Mouse (Mus musculus): Measurements from ENCODE around the gene Itpr1. TPM values are rescaled to one million over a fixed set of nuclear protein-coding genes. Genes with fewer than 3 reads are reported as not detected.

The Itpr1 gene
- polyA plus RNA-seq, 2 experiments, result 10.7 to 17.1 TPM

- Histone ChIP-seq H3K36me3 (ENCODE audit: control insufficient read depth, insufficient read depth, low read length) (peaks cover 24% of the 10 kb centered on the region), H3K27ac (replicated peaks; ENCODE audit: low read depth, low read length) (no peak overlapping the region), H3K4me2 (replicated peaks; ENCODE audit: low read depth, low read length, severe bottlenecking) (no peak overlapping the region), H3K27me3 (ENCODE audit: control insufficient read depth, insufficient read depth, low read length) (no peaks in the 10 kb centered on the region), H3K4me3 (replicated peaks; ENCODE audit: low read length) (no peak overlapping the region), H3K9me3 (ENCODE audit: control insufficient read depth, low read length) (no peaks in the 10 kb centered on the region), H3K9ac (ENCODE audit: low read depth, low read length, severe bottlenecking) (no peak overlapping the region), H3K4me1 (ENCODE audit: control insufficient read depth, insufficient read depth, low read length) (peaks cover 9% of the 10 kb centered on the region; the same call in 1 of the 2 replicates)
- no peak for TF ChIP-seq POLR2A (IDR thresholded peaks at IDR 0.05; ENCODE audit: borderline replicate concordance, extremely low read depth, insufficient read depth, insufficient read length)
- no peak for DNase-seq (ENCODE audit: low spot score)
- no peak for ATAC-seq (ENCODE audit: low FRiP score, low read depth)
- 79% methylated on average over 6 of the region's 6 CpGs for WGBS
These were observed 282.1 kb downstream of the Itpr1 start for GRCm38 (mm10) chr6:108494994-108495393.

- Histone ChIP-seq H3K27ac (replicated peaks; ENCODE audit: low read depth, low read length) (no peak overlapping the region), H3K36me3 (ENCODE audit: control insufficient read depth, insufficient read depth, low read length) (0 out of 2 replicates have a peak, but pooled peaks cover 6% of the 10 kb centered on the region), H3K4me3 (replicated peaks; ENCODE audit: low read length) (no peak overlapping the region), H3K9ac (ENCODE audit: low read depth, low read length, severe bottlenecking) (no peak overlapping the region), H3K4me2 (replicated peaks; ENCODE audit: low read depth, low read length, severe bottlenecking) (no peak overlapping the region), H3K4me1 (ENCODE audit: control insufficient read depth, insufficient read depth, low read length) (peaks cover 9% of the 10 kb centered on the region; the same call in 1 of the 2 replicates), H3K27me3 (ENCODE audit: control insufficient read depth, insufficient read depth, low read length) (no peaks in the 10 kb centered on the region), H3K9me3 (ENCODE audit: control insufficient read depth, low read length) (no peaks in the 10 kb centered on the region)
- DNase-seq (ENCODE audit: low spot score), result no peak
- 86% methylated on average over 7 of the region's 7 CpGs for WGBS
- no peak for ATAC-seq (ENCODE audit: low FRiP score, low read depth)
- no peak for TF ChIP-seq POLR2A (IDR thresholded peaks at IDR 0.05; ENCODE audit: borderline replicate concordance, extremely low read depth, insufficient read depth, insufficient read length)
These were observed 285.2 kb downstream of the Itpr1 start for GRCm38 (mm10) chr6:108498070-108498469.

DNA sequence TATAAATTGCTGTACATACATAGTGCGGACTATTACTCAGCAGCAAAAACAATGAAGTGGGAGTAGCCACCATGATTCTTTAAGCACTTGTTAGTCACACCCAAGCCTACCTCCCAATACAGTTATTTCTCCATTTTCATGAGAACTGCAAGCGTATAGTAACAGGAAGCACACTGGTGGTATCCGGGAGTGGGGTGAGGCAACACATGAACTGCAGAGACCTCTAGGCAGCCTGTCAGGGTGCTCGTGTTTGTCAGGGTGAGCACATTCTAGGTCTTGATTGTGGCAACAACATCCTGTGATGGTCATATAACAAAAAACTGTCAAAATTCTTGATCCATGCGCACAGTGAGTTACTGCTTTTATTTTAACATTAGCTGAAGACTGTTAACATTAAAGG lies 290.8 kb downstream of the Itpr1 start:
- 88% methylated on average over 5 of the region's 5 CpGs for WGBS
- Histone ChIP-seq H3K36me3 (ENCODE audit: control insufficient read depth, insufficient read depth, low read length) (no peaks in the 10 kb centered on the region), H3K9me3 (ENCODE audit: control insufficient read depth, low read length) (no peaks in the 10 kb centered on the region), H3K27ac (replicated peaks; ENCODE audit: low read depth, low read length) (no peak overlapping the region), H3K4me1 (ENCODE audit: control insufficient read depth, insufficient read depth, low read length) (no peaks in the 10 kb centered on the region), H3K4me3 (replicated peaks; ENCODE audit: low read length) (no peak overlapping the region), H3K9ac (ENCODE audit: low read depth, low read length, severe bottlenecking) (no peak overlapping the region), H3K4me2 (replicated peaks; ENCODE audit: low read depth, low read length, severe bottlenecking) (no peak overlapping the region), H3K27me3 (ENCODE audit: control insufficient read depth, insufficient read depth, low read length) (no peaks in the 10 kb centered on the region)
- TF ChIP-seq POLR2A (IDR thresholded peaks at IDR 0.05; ENCODE audit: borderline replicate concordance, extremely low read depth, insufficient read depth, insufficient read length), result no peak
- DNase-seq (ENCODE audit: low spot score) (no peak), ATAC-seq (ENCODE audit: low FRiP score, low read depth) (no peak)

DNA sequence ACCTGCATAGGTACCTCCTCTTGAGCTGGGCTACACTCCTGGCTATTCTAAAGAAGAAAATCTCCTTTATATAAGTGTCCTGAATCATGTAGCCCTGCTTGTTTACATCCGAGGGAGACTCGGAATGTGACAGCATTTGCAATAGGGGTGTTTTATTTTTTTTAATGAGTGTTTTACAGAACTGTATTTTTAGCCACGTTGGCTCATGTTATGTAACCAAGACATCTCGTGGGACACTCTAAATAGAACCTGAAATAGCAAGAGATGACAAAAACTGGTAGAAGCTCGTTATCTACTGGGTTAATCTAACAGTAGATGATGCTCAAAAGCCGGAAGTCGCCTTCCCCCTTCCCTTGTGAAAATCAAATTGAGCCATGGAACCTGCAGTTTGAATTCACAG lies 291.8 kb downstream of the Itpr1 start:
- H3K27me3 ChIP-seq (ENCODE audit: control insufficient read depth, insufficient read depth, low read length), result no peaks in the 10 kb centered on the region
- no peak for ATAC-seq (ENCODE audit: low FRiP score, low read depth)
- no peak for DNase-seq (ENCODE audit: low spot score)
- H3K9ac ChIP-seq (ENCODE audit: low read depth, low read length, severe bottlenecking), result no peak overlapping the region
- H3K4me1 ChIP-seq (ENCODE audit: control insufficient read depth, insufficient read depth, low read length), result no peaks in the 10 kb centered on the region
- no peak for TF ChIP-seq POLR2A (IDR thresholded peaks at IDR 0.05; ENCODE audit: borderline replicate concordance, extremely low read depth, insufficient read depth, insufficient read length)
- no peak overlapping the region for H3K4me2 ChIP-seq (replicated peaks; ENCODE audit: low read depth, low read length, severe bottlenecking)
- WGBS, result 87% methylated on average over 7 of the region's 7 CpGs
- H3K4me3 ChIP-seq (replicated peaks; ENCODE audit: low read length), result no peak overlapping the region
- no peaks in the 10 kb centered on the region for H3K9me3 ChIP-seq (ENCODE audit: control insufficient read depth, low read length)
- H3K36me3 ChIP-seq (ENCODE audit: control insufficient read depth, insufficient read depth, low read length), result no peaks in the 10 kb centered on the region
- no peak overlapping the region for H3K27ac ChIP-seq (replicated peaks; ENCODE audit: low read depth, low read length)

GRCm38 (mm10) chr6:108506161-108506560 lies 293.3 kb downstream of the Itpr1 start:
- no peaks in the 10 kb centered on the region for H3K36me3 ChIP-seq (ENCODE audit: control insufficient read depth, insufficient read depth, low read length)

DNA sequence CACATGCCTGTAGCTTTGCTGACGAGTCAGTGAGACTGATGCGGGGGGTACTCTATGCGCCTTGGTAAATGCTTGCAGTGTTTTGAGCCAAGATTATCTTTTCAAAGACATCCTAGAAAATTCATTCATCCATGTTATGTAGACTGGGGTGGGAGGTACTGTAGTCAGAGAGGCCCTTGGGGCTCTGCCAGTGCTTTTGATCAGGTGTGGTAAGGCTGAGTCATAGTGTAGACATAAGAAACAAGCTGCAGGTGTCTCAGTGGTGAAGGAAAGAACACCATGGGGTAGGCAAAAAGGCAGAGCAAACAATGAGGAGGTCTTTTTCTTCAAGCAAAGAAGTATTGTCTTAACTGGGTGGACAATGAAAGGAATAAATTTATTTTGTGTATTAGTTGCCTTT lies 294.4 kb downstream of the Itpr1 start:
- Histone ChIP-seq H3K9me3 (ENCODE audit: control insufficient read depth, low read length) (no peaks in the 10 kb centered on the region), H3K9ac (ENCODE audit: low read depth, low read length, severe bottlenecking) (no peak overlapping the region), H3K4me2 (replicated peaks; ENCODE audit: low read depth, low read length, severe bottlenecking) (no peak overlapping the region), H3K27ac (replicated peaks; ENCODE audit: low read depth, low read length) (no peak overlapping the region), H3K27me3 (ENCODE audit: control insufficient read depth, insufficient read depth, low read length) (no peaks in the 10 kb centered on the region), H3K36me3 (ENCODE audit: control insufficient read depth, insufficient read depth, low read length) (no peaks in the 10 kb centered on the region), H3K4me1 (ENCODE audit: control insufficient read depth, insufficient read depth, low read length) (no peaks in the 10 kb centered on the region), H3K4me3 (replicated peaks; ENCODE audit: low read length) (no peak overlapping the region)
- ATAC-seq (ENCODE audit: low FRiP score, low read depth), result no peak
- 92% methylated on average over 3 of the region's 3 CpGs for WGBS
- TF ChIP-seq POLR2A (IDR thresholded peaks at IDR 0.05; ENCODE audit: borderline replicate concordance, extremely low read depth, insufficient read depth, insufficient read length), result no peak
- DNase-seq (ENCODE audit: low spot score), result no peak

More at GRCm38 (mm10) chr6:108506161-108506560, 293.3 kb downstream of the Itpr1 start:
- no peak for ATAC-seq (ENCODE audit: low FRiP score, low read depth)
- H3K9me3 ChIP-seq (ENCODE audit: control insufficient read depth, low read length), result no peaks in the 10 kb centered on the region
- H3K4me1 ChIP-seq (ENCODE audit: control insufficient read depth, insufficient read depth, low read length), result no peaks in the 10 kb centered on the region
- H3K4me2 ChIP-seq (replicated peaks; ENCODE audit: low read depth, low read length, severe bottlenecking), result no peak overlapping the region
- no peak for TF ChIP-seq POLR2A (IDR thresholded peaks at IDR 0.05; ENCODE audit: borderline replicate concordance, extremely low read depth, insufficient read depth, insufficient read length)
- no peak overlapping the region for H3K4me3 ChIP-seq (replicated peaks; ENCODE audit: low read length)
- no peak overlapping the region for H3K9ac ChIP-seq (ENCODE audit: low read depth, low read length, severe bottlenecking)
- H3K27ac ChIP-seq (replicated peaks; ENCODE audit: low read depth, low read length), result no peak overlapping the region
- WGBS, result 93% methylated on average over 3 of the region's 3 CpGs
- H3K27me3 ChIP-seq (ENCODE audit: control insufficient read depth, insufficient read depth, low read length), result no peaks in the 10 kb centered on the region
- no peak for DNase-seq (ENCODE audit: low spot score)
